Mouse (Mus musculus) thymus, adult 18-20 months (tissue): ENCODE data around the gene Ptar1.

Experiments used
- DNase-seq, 2 experiments: peaks; one replicate each; pipeline ENCODE4 v3.0.0; 2022; ENCODE audit warnings: mixed read lengths in 2 of 2

The Ptar1 gene

DNA sequence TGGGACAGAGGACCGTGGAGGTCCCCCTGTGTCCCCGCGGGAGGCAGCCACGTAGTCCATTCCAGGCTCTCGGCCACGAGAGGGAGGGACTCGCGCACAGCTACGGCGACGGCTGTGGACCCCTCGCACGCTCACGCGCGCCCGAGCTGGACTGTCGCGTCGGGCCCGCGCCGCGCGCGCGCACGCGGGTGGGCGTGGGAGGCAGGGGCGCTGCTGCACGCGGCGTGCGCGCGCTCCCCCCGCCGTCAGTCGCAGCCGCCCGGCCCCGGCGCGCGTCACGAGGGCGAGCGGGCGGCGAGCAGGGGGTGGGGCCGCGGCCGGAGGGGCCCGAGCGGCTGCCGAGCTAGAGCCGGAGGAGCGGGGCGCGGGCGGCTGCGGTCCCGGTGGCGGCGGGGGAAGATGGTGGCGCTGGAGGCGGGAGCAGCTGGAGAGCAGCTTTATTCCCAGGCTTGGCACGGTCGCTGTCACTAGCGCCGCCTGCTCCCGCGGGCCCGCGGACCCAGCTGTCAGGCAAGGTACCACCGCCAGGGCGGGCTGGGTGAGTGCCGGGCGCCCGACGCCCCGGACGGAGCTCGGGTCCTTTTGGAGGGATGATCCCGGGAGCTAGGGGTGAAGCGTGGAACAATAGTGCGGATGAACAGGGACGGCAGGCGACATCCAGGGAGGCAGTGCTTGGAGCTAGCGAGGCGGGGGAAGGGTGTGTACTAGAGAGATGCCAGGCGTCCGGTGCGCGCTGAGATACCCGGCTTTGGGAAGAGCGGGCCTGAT is 71.5 kb downstream of the Ptar1 start, which contains the start of gene Apba1:
Gene Apba1 (plus strand): TSS at position 334 of the 768 bp plus-strand sequence.
- DNase-seq: peak; percentile 14 to 27

DNA sequence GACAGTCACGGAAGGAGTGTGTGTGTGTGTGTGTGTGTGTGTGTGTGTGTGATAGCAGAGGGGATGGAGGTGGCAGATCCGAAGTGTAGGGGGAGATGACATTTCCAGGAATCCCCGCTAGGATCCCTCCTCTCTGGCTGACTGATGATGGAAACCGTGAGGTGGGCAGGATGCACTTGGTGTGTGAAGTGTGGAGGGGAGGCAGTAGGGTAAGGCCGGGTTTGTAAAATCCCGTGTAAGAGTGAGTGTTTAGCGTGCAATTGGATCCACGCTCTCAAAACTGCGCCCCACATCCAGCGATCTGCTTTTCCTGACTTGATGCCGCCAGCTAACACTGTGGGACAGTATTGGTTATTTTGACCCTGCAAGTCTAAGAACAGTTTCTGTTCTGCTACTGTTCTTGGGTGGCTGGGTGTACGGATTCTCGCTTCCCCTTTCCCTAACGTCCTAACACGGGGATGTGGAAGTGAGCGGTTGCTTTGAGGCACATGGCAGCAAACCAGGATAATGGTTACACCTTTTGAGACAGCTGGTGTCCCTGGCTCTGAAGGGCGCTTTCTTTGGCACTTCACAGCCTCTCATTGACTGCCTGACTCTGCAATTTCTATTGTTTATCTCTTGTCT is 72.2 kb downstream of the Ptar1 start:
- DNase-seq: no peak

DNA sequence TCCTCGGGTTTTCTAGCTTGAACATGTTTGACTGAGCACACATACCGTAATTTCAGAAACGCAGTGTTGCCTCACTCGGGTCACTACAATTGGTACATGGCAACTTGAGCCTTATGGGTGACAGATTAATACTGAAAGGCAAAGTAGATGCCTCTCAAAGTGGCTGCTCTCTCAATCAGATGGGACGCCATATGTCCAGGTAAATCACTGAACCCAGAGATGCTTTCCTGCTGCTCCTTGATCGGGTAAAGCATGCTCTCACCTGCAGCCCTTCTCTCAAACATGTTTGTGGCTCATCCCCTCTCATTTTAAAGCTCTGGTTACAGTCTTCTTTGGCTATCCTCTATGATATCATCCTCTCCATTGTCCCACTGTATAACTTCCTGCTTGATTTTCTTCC is 76.1 kb downstream of the Ptar1 start:
- no peak for DNase-seq

DNA sequence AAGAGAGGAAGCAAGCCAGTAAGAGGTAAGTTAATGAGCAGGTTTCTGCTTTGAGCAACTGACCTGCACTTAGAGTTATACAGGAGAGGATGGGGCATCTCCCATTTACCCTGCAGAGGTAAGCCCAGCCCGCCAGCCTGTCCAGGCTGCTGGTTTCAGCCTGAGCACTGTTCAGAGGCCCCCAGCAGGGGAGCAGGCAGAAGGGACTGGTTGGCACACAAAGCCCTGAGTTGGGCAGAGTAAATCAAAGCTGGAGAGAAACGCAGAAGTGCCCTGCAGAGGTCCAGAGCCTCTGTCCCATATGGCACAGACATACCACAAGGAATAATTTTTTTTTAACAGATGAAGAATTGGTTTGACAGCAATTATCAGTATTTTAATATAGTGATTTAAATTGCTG is 76.8 kb downstream of the Ptar1 start:
- no peak for DNase-seq

DNA sequence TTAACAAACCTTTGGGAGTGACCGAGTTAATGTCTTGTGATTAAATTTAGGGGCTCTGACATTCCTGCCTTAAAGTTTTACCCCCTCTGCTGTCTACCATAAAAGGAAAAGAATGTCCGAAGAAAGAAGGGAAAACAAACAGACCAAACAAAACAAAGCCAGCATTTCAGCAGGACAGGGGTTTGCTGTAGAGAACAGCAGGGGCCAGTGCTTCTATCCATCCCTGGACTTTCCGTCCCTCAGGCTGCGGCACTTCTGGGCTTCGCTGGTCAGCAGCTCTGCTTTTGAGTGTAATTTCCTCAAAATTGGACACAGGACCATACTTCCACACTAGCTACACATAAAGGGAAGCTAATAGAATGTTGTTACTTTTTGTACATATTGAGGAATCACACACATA is 81.6 kb downstream of the Ptar1 start:
- DNase-seq: no peak

DNA sequence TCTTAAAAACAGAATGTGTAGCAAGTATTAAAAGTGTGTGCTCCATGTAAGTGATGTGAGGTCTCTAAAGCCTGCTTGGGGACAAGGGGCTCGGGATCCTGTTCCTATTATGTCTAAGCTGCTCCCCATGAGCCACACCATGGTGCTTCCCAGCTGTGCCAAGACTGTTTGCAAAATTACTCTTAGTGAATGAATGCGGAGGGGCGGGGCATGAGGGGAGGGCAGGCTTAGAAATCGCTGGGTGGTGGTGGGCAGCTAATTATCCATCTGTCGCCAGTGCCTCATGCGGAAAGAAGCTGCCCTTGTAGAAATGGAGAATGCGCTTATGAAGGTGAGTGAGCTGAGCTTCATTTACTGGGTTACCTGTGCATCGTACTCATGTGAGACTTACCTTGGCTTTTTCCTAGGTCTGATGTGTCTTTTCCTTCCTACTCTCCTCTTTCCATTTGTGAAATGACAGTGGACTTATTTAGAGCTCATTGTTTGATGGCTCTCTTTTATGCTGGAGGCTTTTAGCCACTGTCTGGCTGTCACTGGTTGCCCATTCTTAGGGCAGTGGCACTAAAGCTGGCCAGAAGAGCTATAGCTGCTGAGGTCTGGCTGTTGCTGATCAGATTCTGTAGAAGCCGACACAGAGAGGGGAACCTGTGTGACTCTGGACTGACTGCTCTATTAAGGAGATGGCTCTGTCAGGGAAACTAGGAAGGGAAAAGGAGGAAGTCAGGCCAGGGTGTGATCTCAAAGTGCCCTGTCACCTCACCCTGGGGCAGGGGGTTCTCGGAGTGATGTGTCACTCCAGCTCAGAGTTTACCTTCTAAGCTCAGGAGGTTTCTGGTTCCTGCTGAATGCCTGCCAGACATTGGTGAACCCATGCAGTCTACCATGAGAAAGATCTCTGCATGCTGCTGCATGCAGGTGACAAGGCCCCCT is 83.5 kb downstream of the Ptar1 start:
- no peak for DNase-seq

DNA sequence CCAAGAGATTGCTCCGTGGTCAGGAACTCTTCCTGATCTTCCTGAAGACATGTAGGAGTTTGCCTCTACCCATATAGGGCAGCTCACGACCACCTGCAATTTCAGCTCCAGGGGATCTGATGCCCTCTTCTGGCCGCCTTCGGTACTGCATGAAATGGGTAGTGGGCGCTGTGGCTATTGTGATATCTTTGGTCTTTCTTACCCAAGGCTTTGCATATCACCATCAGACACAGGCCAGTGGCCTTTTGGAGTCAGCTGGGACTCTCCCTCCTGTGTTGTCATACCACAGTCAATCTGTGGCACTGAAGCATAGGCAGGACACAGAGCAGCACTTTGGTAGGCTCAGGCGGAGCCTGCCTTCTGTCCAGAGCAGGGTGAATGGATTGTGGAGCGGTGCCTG is 84.7 kb downstream of the Ptar1 start:
- DNase-seq: no peak

DNA sequence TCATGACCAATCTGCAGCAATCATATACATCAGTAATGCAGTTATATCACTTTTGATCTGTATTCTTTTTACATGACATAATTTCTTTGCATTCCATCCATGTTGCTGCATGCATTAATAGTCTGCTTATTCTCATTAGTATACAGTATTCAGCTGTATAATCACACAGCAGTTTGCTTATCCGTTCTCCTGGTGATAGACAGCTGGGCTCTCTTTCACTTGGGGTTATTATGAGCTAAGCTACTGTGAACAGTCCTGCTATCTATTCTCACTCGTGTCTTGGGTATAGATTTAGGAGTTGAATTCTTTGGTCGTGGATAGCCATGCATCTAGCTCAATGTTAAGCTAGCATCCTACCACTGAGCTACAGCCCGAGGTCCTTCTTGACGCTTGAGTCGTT is 88.1 kb downstream of the Ptar1 start:
- DNase-seq: no peak

DNA sequence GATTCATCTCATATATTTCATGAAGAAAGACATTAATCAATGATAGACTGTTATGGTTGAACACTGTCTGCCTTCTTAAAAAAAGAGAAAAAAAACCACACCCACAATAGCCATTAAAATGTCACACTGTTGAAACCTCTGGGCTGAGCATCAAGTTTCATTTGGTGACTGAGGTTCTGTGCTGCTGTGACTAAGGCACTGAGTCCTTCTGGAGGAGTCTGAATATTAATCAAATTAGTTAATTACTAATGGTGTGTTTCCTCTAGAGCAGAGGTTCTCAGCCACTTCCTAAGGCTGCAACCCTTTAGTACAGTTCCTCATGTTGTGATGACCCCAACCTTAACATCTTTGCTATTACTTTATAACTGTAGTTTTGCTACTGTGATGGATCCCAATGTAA is 91.9 kb downstream of the Ptar1 start:
- DNase-seq: no peak

DNA sequence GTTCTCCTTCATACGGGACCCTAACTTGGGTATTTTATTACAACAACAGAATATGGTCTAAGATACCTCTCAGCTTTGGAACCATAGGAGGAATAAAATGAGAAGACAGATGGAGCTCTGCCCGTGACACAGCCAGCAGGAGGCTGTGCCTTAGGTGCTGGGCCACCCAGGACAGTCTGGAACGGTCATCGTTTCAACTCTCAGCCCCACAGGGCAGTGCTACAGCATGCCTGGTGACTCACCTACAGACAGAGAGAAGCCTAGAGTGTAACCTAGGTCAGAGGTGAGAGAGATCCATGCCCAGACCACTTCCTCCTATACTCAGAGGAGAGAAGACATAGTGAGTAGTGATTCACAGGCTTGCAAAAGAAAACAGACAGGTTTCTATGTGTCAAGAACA is 92.9 kb downstream of the Ptar1 start:
- no peak for DNase-seq
